Mouse (Mus musculus) cerebellum, postnatal 14 days (tissue): Measurements from ENCODE around the gene Pla2g16.

Source experiments
- DNase-seq, 2 experiments: peaks; one replicate each; pipeline ENCODE4 v3.0.0; 2021; ENCODE audit warnings: mixed read lengths in 2 of 2

The Pla2g16 gene

DNA sequence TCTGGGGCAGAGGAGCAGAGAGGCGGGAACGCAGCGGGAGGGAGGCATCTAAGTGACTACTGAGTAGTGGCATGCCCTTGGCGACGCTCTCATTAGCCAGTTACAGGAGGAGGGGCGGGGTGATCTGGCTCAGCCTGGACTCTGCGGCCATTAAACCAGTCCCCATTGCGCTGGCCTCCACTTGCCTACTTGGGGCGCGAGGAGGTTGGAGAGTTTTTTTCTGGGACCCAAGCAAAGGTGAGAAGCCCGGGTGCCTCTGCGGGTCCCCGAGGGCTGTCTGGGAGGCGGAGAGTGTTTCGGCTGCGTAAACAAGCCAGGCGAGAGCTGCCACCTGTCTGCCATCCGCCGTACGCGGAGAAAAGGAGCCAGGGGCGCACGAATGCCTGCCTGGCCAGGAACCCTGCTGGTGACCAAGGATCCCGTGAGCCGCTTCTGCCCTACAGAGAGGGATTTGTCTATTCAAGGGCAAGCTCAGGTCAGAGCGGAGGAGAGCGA lies at the start of gene Pla2g16:
TSS of gene Pla2g16 (plus strand) at position 132 of the 495 bp plus-strand sequence.
- peak; percentile 34 to 52 for DNase-seq

DNA sequence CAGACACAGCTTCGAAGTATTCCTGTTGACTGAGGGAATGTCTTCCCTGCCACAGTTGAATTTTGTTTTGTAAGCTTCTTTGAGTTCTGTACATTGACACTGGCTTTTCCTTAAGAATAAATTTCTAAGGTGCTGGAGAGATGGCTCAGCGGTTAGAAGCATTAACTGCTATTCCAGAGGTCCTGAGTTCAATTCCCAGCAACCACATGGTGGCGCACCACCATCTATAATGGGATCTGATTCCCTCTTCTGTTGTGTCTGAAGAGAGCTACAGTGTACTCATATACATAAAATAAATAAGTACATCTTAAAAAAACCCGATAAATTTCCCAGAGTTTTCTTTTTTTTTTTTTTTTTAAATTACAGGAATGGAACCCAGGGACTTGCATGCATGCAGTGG lies 49.2 kb upstream of the Pla2g16 start:
- peak; percentile 20 to 28 for DNase-seq

DNA sequence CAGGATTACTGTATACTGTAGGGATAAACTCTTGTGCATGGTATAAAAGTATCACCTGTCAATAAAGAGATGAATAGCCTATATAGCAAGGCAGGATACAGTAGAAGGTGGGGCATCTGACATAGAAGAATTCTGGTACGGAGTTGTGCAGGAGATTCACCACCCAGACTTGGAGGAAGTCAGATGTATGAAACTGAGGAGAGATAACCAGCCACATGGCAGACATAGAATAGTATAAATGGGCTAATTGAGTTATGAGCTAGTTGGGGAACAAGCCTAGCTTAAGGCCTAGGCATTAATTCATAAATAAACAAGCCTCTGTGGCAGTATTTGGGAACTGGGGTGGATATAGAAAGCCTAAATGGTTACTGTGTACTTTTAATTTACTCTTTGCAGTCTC lies 40.8 kb upstream of the Pla2g16 start:
- DNase-seq, result no peak

DNA sequence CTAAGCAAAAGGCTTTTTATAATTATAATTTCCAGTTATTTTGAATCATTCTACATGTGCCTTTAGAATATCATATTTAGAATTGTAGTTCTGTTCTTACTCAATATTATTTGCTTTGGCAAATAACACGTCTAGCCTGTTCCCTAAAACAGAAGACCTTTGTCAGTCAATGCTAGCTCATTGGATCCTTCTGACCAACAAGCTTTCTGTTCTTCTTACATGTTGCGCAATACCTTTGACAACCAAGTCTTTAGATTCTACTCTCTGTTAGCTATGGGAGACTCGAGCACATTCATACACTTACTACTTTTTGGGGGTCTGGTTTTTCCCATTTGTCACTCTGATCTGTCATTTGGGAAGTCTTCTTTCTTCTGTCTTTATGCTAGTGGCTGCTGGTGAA lies 35.6 kb upstream of the Pla2g16 start:
- DNase-seq, result no peak

DNA sequence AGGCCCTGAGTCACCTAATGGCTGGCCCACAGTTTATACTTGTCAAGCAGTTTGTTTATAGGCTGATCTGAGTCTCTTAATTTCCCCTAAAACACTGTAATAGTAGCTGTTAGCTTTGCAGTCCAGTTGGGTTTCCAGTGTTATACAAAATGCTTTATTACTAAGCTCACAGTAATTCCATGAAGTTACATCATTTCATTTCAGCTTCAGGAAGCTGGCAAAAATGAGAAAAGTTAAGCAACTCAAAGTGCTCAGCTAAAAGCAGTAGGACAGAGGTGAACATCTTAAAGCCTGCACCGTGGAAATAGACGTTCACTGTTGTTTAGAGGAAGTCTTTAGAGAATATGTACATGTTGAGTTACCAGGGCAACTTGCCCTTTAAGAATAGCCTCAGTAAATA lies 34.4 kb upstream of the Pla2g16 start:
- no peak for DNase-seq

DNA sequence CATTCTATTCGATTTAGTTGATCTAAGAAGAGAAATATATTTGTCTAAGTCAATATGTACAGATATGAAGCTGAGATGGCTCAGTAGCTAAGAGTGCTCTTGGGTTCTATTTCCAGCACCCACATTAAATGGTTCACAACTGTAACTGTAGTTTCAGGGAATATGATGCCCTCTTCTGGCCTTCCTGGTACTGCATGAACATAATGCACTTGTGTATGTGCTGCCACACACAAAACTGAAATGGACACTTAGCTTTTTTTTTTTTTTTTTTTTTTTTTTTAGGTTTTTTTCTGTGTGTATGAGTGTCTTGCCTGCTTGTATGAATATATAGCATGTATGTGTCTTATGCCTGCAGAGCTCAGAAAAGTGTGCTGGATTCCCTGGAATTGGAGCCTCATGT lies 34.0 kb upstream of the Pla2g16 start:
- peak; percentile 13 to 57 for DNase-seq

DNA sequence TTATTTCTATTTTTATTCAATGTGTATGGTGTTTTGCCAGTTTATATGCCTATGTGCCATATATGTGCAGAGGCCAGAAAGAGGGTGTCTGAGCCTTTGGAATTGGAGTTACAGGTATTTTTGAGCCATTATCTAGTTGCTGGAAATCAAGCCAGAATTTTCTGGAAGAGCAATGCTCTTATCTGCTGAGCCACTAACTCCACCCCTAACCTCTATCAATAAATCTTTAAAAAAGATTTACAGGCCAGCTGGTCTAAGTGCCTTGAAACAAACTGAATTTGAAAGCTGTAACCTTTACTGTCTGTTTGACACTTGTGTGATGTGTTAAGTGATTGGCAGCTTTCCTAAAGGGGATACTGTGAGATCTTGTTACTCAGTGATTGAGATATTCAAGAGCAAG lies 33.5 kb upstream of the Pla2g16 start:
- DNase-seq, result no peak

DNA sequence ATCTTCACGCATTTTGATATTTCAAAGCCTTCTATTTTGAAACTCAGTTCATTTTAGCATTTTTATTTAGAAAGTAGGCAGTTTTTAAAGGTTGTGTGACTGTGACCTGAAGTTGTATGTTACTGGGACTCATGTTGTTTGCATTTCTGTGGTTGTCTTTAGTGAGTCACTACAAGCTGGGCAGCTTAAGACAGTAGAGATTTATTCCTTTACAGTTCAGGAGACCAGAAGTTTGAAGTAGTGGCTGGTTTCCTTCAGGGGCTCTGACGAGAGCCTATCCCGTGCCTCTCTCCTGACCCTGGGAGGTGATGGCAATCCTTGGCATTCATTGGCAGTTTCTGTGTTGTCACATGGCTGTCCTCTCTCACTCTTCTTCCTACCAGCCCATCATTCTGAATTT lies 32.4 kb upstream of the Pla2g16 start:
- no peak for DNase-seq

DNA sequence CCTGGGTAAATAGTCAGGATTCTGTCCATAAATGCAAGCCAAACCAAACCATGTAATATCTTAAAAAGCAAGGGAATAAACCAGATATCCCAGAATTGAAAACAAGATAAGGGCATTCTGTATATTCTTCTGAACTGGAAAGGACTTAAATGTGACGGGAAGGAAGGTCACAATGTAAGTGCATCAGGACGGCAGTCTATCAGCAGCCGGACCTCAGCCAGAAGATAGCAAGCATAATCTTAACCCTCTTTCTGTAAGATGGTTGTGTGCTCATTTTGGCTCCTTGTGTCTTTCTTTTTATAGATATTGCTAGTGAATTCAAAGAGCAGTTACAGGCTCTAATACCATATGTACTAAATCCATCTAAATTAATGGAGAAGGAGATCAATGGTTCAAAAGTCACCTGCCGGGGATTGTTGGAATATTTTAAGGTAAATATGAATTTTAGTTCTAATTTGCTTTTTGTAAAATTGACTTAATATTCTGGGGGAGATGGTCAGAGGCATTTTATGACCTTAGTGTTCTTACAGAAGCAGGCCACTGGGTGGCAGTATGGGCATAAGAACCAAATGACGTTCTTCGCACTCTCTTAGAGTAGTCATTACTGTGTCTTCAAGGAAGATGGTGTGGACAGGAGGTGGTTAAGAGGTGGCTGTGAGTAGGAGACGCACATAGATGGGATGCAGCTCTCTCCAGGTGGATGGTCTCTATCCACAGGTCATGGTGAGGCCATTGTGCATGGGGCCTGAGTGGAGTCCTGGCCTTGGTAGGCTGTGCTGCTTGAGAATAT lies 28.4 kb upstream of the Pla2g16 start:
- peak; percentile 75 to 80 for DNase-seq

DNA sequence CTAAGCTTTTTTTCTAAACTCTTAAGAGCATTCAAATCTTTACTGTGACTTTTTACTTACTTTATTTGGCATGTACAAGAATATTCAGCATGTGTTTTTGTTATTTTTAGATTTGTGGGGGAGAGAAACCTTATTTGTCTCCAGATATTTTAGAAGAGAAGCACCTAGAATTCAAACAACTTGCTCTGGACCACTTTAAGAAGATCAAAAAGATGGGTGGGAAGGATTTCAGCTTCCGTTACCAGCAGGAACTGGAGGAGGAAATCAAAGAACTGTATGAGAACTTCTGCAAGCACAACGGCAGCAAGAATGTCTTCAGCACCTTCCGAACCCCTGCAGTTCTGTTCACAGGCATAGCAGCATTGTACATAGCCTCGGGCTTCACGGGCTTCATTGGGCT lies 25.4 kb upstream of the Pla2g16 start:
- DNase-seq, result no peak

DNA sequence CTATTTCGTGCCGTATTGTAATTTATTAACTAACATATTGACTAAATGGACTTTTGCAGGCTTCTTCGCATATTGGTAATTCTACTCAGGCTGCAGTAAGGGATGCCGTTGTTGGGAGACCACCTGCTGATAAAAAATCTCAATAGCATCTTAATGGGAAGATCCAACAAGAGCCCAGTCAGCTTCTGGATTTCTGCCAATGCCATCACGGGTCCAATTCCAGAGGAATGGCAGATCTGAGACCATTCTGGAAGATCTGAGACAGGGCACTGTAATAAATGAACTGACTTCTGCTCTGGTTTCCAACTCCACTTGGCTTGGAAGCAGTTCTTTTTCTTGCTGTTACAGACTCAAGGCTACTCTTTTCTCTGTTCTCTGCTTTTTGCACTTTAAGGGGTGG lies 23.4 kb upstream of the Pla2g16 start:
- peak; percentile 52 to 53 for DNase-seq

DNA sequence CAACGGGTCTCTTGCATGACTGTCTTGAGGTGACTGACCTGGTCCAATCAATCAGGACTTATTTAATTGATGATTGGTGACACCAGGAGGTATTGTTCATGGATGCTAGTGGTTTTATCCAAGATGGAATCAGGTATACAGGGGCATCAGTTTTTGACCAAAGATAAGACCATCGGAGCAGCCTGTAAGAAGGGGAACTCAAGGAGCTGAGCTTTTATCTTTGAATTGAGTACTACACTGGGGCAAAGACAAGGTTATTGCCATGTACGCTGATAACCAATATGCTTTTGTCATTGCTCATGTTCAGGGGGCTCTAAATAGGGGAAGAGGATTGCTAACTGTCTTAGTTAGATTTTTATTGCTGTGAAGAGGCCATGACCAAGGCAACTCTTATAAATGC lies 8.3 kb upstream of the Pla2g16 start:
- DNase-seq, result no peak

DNA sequence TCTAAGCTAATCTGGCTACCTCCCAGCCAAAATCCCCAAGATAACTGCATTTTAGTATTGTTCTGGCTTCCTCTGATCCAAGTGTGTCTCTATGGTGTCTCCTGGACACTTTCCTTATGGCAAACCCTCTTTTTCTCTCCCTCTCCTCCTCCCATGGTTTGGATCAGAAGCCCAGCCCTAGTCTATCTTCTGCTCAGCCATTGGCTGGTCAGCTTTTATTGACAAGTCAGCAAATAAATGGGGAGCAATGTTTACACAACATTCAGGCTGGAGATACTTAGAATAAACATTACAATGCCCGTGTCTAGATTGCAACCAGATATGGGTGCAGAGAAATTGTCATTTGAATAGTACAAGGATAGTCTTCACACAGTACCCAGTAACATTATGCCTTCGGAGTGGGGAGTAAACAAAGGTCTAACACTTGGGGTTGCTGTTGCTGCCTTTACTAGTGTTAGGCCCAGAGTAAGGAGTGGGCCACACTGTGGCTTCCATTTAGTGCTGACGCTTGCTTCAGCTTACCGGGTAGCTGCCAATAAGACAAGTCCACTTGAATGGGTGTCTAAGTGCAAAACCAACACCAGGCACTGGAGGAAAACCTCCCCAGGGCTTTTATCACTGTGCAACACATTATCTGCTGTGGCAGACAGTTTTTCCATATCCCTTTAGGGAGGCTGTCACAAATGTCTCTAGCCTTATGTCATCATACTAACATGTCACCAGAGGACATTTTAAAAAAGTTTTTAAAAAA lies 5.5 kb upstream of the Pla2g16 start:
- no peak for DNase-seq

DNA sequence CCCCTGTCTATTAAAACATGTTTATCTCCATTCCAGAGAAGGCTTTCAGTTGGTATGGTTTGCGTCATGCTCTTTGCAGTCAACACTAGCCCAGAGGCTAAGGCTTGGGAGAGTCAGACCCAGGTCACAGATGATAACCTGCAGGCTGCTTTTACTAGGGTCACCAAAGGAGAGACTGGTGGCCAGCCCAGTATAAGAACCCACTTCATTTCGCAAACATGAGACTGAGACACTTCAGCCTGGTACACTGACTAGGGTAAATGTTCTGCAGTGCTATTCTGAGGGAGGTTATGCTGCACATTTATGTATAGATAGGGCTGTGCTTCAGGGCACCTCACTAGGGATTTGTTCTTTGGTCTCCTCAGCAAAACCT lies 5.0 kb upstream of the Pla2g16 start:
- DNase-seq, result no peak

DNA sequence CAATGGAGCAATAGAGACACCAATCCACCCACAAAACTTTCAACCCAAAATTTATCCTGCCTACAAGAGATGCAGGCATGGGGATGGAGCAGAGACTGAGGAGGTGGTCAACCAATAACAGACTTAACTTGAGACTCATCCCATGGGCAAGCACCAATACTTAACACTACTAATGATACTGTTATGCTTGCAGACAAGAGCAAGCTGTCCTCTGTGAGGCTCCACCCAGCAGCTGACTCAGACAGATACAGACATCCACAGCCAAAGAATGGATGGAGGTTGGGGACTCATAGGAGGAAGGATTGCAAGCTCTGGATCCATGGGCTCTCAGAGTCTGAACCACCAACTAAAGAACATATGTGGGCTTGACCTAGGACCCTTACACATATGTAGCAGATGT lies 3.8 kb upstream of the Pla2g16 start:
- DNase-seq, result no peak

DNA sequence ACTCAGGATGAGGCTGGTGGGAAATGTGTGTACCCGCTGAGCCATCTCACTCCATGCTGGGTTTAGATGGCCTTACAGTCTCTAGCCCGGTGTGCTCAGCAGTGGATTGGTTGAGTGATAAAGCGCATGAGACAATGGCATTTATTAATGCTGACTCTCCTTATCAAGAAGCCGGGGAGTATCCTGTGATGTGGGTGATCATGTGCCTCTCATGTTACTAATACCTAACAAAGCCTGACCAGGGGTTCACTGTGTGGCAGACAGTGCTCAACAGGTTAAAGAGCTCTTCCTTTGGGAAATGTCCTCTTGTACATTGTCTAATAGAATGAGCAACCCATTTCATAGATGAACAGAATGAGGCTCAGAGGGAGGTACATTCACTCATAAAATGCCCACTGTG lies 2.4 kb upstream of the Pla2g16 start:
- DNase-seq, result no peak

DNA sequence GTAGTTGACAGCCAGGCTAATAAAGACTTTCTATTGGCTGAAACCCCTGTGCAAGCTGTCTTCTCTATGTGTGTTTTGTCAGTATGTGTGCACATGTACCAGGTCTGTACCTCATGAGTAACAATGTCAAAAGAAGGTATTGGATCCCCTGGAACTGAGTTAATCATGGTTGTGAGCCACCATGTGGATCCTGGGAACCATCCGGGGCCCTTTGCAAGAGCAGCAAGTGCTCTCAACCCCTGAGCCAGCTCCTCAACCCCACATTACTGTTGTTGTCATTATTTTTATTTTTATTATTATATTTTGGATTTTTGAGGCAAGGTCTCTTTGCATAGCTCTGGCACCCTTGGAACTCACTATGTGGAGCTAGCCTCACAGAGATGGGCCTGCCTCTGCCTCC lies 618 bp upstream of the Pla2g16 start:
- no peak for DNase-seq

DNA sequence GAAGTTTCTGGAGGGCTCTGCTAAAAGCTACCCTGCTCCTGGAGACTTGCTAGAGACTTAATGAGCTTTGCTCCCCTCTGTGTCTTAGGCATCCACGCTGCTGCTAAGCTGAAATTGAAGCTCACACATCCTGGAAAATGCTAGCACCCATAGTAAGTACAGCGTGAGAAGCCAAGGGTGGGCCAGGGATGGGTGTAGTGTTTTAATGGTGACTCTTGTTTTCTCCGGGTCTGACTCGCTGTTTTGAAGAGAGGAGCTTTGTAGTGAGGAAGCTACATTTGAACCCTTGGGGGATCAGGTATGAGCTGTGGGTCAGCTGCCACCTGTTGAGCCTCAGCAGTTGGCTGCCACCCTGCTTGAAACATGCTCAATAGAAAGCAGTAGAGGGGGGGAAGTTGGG lies 585 bp downstream of the Pla2g16 start:
- no peak for DNase-seq

DNA sequence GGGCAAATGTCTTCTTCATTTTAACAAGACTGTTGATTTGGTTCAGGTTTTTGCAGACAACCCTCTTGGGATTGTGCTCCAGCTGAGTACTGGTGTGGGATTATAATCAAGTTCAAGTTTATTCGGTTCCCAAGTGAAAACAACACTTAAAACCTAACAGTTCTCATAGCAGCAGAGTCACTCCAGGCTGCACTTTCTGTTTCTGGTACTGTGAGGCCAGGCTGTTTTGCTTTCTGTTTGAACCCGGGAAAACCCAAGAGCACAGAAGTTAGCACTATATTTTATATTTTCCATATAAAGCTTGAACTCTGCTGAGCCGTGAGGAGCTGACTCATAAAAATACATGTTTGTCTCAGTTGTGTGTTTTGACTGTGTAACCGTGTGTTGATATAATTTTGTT lies 1.4 kb downstream of the Pla2g16 start:
- DNase-seq, result no peak

DNA sequence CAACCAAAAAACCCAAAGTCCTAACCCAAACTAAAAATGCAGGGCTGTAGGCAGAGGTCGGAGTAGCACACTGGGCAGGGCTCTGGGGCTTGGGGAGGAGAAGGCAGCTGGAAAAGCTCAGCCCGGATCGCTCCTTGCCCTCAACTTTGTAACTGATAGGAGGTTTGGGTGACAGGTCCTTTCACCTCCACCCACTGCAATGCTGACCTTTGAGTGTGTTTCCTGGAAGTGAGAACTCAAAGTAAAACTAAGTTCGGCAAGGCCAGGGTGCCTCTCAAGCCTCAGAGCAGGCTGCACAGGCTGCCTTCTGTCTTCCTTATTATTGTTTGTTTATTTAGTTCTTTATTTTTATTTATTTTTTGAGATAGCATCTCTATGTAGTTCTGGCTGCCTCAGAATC lies 2.7 kb downstream of the Pla2g16 start:
- DNase-seq, result no peak

DNA sequence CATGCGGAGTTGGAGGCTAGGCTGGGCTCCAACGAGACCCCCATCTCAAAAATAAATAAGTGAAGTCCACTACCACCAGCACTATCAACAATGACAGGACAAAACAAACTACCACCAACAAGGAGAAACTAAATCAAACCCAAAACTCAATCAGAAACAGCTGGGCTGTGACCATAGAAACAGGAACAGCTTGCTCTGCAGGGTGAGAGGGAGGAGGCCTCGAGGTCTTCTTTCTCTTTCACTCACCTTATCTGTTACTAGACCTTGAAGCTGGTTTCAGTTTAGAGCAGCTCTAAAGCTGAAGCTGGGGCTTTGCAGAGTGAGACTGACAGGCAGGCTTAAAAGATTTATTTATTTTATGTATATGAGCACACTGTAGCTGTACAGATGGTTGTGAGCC lies 4.2 kb downstream of the Pla2g16 start:
- no peak for DNase-seq

DNA sequence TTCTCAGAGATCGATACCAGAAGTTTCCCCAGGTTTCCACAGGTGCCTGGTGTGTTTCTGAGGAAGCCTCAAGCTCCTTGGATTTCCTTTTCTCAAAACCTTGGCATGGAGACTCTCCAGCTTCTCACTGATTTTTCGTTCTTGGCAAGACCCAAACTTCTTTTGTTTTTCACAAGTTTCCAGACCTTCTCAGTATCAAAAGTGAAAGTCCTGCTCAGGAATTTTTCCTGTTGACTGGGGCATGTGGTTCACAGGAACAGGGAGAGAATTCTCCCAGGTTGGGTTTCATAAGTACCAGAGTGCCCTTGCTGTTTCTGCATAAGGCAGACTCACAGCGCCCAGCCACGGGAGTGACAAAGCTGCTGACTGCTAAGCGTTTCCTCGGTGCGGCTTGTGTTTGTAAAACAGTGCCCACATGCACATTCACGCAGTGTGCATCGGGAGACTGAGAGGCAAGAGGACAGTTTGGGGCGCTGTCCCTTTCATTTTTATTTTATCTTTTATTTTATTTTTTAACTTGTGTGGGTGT lies 5.4 kb downstream of the Pla2g16 start:
- DNase-seq, result no peak

DNA sequence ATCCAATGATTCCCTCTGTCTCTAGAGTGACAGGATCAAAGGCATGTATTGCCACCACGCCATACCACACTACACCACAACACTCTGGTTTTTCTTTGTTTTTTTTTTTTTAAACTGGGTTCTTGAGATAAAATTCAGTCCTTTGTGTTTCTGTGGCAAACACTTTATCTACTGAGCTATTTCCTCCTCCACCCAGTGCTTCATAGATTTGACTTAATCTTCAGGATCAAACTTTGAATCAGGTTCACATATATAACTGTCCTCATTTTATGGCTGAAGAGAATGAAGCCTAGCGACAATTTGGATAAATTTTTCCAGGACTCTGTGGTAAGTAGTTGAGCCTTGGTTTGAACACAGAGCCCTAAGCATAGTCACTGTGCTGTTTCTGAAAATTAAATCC lies 6.4 kb downstream of the Pla2g16 start:
- no peak for DNase-seq

DNA sequence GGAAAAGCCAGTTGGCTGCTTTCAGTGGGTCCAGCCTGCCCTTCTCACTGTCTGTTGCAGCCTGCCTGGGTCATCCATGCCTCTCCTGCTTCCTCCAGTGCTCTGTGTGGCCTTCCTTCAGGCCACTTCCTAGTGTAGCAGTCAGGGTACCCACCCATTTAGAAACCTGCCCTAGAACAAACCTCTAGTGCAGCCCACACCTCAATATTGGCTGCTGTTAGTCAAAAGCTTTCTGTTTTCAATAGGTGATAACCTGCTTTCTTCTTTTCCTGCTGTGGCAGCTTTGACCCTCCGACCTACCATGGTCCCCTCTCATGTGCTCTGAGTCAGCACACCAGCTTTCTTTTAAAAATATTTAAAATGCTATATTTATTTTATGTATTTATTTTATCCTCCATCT lies 7.2 kb downstream of the Pla2g16 start:
- DNase-seq, result no peak
